Mouse (Mus musculus) embryonic facial prominence, embryonic 14.5 days (tissue): ENCODE measurements around the gene Fbxl16. TPM values are rescaled to one million over a fixed set of nuclear protein-coding genes. Genes with fewer than 3 reads are reported as not detected.

Source experiments
- ATAC-seq: fragments of 200-750 bp; cut with Nextera tagmentation; 2 replicates; pipeline ENCODE4 v1.8.0; 2017; ENCODE audit warnings: low read depth, moderate number of reproducible peaks, moderate TSS enrichment
- DNase-seq: peaks from one replicate; pipeline ENCODE4 v3.0.0-alpha.2; 2015; ENCODE audit warnings: low spot score
- H3K27ac ChIP-seq: fragments of 300-500 bp; sonication (generic); replicated peaks from 2 replicates; pipeline ENCODE4 v1.5.1; 2014; ENCODE audit warnings: low read depth, mild to moderate bottlenecking, low read length, moderate library complexity
- H3K27me3 ChIP-seq: fragments of 300-500 bp; sonication (generic); replicated peaks from 2 replicates; pipeline ENCODE4 v1.6.1; 2014; ENCODE audit warnings: low read length; ENCODE audit not compliant: control insufficient read depth, insufficient read depth
- H3K36me3 ChIP-seq: fragments of 300-500 bp; sonication (generic); 2 replicates; pipeline ENCODE4 v1.6.1; 2014; ENCODE audit warnings: low read length, mixed read lengths; ENCODE audit not compliant: control insufficient read depth, insufficient read depth
- H3K4me1 ChIP-seq: fragments of 300-500 bp; sonication (generic); 2 replicates; pipeline ENCODE4 v1.6.1; 2014; ENCODE audit warnings: antibody characterized with exemption, low read length; ENCODE audit not compliant: control insufficient read depth, insufficient read depth
- H3K4me2 ChIP-seq: fragments of 300-500 bp; sonication (generic); 2 replicates; pipeline ENCODE4 v1.6.1; 2014; ENCODE audit warnings: low read depth, mild to moderate bottlenecking, low read length, moderate library complexity, mixed read lengths
- H3K4me3 ChIP-seq: fragments of 300-500 bp; sonication (generic); 2 replicates; pipeline ENCODE4 v1.5.1; 2014; ENCODE audit warnings: low read depth, mild to moderate bottlenecking, low read length
- H3K9ac ChIP-seq: fragments of 300-500 bp; sonication (generic); 2 replicates; pipeline ENCODE4 v1.6.1; 2014; ENCODE audit warnings: low read depth, mild to moderate bottlenecking, low read length, moderate library complexity, mixed read lengths
- H3K9me3 ChIP-seq: fragments of 300-500 bp; sonication (generic); 2 replicates; pipeline ENCODE4 v1.6.1; 2016; ENCODE audit warnings: low read length; ENCODE audit not compliant: control insufficient read depth
- WGBS: fragments of 180-500 bp; shearing (Covaris S2); extraction: QIAGEN DNeasy Blood & Tissue Kit; methylation state at CpG from one replicate; pipeline ENCODE4 v1.1.7; 2014; 5-methylcytosine and 5-hydroxymethylcytosine counted together
- polyA plus RNA-seq: library from polyadenylated mRNA; unstranded; fragments of >200 nt; fragmentation: Nextera tagmentation; extraction: Ambion mirVana; gene quantifications from 2 replicates; pipeline ENCODE4 v1.2.1, GENCODE M21; 2014

Fbxl16 gene
- polyA plus RNA-seq, 1 experiment from 2014 or later = 3.4 TPM

DNA sequence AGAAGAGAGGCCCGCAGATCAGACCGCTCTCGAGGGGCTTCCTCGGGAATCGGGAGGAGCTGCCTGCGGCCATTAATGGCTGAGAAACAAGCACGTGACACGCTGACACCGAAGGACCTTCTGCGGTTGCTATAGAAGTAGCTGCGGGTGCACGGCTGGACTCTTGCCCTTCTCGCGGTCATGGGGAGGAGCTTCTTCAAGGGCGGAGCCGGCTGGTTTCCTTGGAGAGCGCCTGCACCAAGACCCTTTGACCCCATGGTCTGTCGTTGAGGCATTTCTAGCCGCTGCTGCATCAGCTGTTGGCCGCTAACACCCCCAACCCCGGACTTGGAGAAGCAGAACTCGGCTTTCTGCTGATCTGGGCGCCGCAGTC, 24.4 kb downstream of the Fbxl16 start, which contains the start of gene Stub1:
Stub1 (minus strand) TSS at position 114 of the 373 bp plus-strand sequence.
- peaks cover 43% of the 10 kb centered on the region for H3K4me1 ChIP-seq
- peaks cover 22% of the 10 kb centered on the region for H3K36me3 ChIP-seq
- H3K27ac ChIP-seq = peak within 1 kb of the TSS; percentile 96
- peak within 1 kb of the TSS; percentile 87 for H3K4me3 ChIP-seq
- peak; percentile 50 for ATAC-seq
- 1% methylated on average over 24 of the region's 24 CpGs for WGBS
- no peaks in the 10 kb centered on the region for H3K9me3 ChIP-seq
- peak; percentile 96 for DNase-seq
- H3K9ac ChIP-seq = peak within 1 kb of the TSS; percentile 90
- peak within 1 kb of the TSS; percentile 86 for H3K4me2 ChIP-seq
- H3K27me3 ChIP-seq = no peaks in the 10 kb centered on the region

DNA sequence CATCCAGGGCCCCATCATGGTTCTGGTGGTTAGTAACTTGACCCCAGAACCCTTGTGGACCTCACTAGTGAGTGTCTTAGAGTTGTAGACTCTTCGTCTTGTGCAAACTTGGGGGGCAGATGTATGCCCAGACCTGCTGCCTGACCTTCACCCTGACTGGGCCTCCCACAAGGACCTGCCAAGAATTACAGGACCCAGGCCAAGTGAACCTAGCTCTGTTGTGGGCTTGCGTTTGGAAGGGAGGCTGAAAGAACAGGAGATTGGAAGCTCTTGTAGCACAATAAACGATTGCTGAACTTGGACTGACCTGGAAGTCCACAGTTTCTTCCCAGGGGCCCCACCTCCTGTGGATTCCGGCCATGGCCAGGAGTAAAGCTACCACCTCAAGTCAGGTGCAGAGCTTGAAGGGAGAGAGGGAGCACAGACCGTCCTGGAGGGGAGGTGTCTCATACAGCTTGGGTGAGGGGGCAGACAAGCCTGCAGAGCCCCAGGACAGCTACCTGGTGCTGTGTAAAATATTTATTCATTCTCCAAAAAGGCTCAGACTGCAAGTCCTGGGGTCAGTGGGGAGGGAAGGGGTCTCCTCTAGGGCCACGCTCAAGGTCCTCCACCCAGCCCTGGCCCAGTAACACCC, 25.2 kb downstream of the Fbxl16 start:
- Histone ChIP-seq H3K4me1 (peaks cover 43% of the 10 kb centered on the region), H3K9ac (peak overlapping the region; percentile 90), H3K4me2 (peak overlapping the region; percentile 86), H3K27ac (peak overlapping the region; percentile 96), H3K36me3 (peaks cover 26% of the 10 kb centered on the region), H3K4me3 (peak overlapping the region; percentile 87), H3K27me3 (no peaks in the 10 kb centered on the region), H3K9me3 (no peaks in the 10 kb centered on the region)
- ATAC-seq = no peak
- DNase-seq = no peak
- 31% methylated on average over 6 of the region's 6 CpGs for WGBS

DNA sequence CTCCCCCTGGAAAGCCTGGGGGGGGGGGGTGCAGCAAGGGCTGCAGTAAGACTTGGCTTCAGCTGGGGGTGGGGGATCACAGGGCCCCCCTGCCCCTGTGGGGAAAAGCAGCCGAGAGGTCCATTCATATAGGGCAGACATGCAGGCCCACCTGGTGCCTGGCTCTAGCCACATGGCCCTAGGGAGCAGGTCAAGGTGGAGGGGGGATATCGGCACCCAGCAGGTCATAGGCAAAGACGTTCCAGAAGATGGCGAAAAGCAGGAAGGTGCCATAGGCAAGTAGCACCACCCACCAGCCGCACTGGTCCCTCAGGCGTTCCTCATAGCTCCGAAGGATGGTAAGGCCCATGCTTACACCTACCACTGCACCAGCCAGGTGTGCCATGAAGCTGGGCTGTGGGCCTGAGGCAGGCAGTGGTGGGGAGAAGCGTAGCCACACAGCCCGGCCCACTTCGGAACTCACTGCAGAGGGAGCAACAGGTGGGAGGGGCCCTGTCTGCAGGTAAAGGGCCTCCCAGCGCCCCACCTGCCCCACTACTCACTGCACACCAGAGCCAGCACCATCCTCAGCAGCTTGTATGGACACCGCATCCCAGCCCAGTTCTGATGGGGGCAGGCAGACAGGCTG, 25.8 kb downstream of the Fbxl16 start:
- DNase-seq = no peak
- Histone ChIP-seq H3K4me2 (peak overlapping the region; percentile 86), H3K4me3 (peak overlapping the region; percentile 87), H3K27me3 (no peaks in the 10 kb centered on the region), H3K4me1 (peaks cover 41% of the 10 kb centered on the region), H3K27ac (no peak overlapping the region), H3K36me3 (peaks cover 31% of the 10 kb centered on the region), H3K9ac (peak overlapping the region; percentile 90), H3K9me3 (no peaks in the 10 kb centered on the region)
- no peak for ATAC-seq
- 84% methylated on average over 10 of the region's 12 CpGs for WGBS

DNA sequence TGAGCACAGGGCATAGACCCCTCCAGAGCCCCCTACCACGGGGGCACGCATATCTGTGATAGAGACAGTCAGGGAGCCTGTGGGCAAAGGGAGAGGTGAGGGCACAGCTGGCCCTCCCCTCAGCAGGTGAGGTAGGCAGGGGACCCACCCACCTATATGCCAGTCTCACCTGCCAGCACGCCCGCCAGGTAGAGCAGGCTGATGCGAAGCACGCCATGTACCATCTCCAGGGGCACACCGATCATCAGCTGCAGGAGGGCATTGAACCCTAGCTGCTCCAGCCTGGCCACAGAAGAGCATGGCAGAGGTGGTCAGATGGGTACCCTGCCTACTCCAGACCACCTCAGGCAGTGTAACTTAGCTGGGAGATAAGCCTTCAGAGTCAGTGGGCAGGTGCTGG, 26.4 kb downstream of the Fbxl16 start:
- Histone ChIP-seq H3K4me2 (peak overlapping the region; percentile 86; the same call in 1 of the 2 replicates), H3K27ac (no peak overlapping the region), H3K27me3 (no peaks in the 10 kb centered on the region), H3K9me3 (no peaks in the 10 kb centered on the region), H3K36me3 (peaks cover 31% of the 10 kb centered on the region), H3K4me3 (no peak overlapping the region), H3K4me1 (peaks cover 38% of the 10 kb centered on the region), H3K9ac (no peak overlapping the region)
- no peak for ATAC-seq
- no peak for DNase-seq
- 90% methylated on average over 7 of the region's 7 CpGs for WGBS

DNA sequence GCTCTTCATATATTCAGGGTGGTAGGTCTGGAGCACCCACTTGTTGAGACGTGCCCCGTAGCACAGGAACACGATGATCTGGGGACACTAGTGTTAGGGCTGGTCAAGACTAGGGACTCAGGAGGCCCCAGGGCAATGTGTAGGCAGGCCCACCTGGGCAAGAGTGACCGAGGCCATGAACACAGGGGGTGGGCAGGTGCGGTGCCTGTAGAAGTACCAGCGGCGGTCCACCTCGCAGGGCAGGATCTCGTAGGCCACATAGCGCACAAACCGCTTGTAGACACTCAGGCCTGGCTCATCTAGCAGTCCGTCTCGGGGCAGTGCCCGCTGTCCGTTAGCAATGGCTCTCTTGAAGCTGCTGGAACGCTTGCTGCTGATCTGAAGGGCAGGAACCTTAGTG, 26.9 kb downstream of the Fbxl16 start:
- no peak overlapping the region for H3K27ac ChIP-seq
- WGBS = 90% methylated on average over 16 of the region's 16 CpGs
- DNase-seq (no peak), ATAC-seq (no peak)
- no peaks in the 10 kb centered on the region for H3K9me3 ChIP-seq
- peaks cover 33% of the 10 kb centered on the region for H3K4me1 ChIP-seq
- no peak overlapping the region for H3K4me3 ChIP-seq
- peak overlapping the region; percentile 88; the same call in 1 of the 2 replicates for H3K4me2 ChIP-seq
- H3K9ac ChIP-seq = no peak overlapping the region
- H3K36me3 ChIP-seq = peaks cover 31% of the 10 kb centered on the region
- no peaks in the 10 kb centered on the region for H3K27me3 ChIP-seq

DNA sequence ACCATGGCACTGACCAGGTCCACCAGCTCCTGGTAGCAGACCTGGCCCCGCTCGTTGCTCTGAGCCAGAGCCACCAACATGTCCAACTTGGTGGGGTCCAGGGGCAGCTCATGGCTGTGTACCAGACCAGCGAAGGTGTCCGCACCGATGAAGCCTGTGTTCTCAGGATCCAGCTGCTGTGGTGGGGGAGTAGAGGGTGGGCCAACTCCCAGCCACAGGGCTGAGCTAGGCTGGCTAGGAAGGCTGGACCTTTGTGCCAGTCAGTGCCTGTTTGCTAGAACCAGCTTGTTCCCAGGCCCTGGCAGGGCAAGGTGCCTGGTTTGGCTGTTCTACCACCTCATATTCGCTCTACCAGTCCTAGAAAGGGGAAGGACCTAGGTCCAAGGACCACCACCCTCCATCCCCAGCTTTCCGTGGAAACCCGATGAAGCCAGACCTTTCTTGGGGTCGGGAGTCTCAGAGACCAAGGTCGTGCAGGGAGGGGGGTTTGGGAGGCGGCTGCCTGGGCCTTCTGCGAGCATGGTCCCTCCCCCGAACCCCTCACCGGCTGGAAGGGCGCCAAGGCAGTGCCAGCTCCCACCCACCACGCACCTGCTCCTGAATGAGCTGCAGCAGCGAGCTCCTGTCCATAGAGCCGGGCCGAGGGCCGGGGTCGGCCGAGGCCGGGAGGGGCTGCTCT, 27.7 kb downstream of the Fbxl16 start:
- no peak for ATAC-seq
- H3K27ac ChIP-seq = peak overlapping the region; percentile 44

DNA sequence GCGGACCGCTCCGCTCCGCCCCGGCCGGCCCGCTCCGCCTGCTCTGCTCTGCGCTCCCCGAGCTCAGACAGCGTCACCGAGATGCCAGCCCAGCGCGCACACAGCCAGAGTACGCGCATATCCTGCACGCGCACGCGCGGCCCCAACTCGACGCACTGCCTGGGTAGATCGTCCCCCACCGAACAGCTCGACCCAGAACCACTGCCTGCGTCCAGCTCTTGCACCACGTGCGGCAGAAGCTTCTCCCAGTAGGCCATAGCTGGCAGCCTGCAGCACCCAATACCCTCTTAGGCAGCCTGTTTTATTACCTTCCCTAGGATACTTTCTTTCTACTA, 28.2 kb downstream of the Fbxl16 start, which contains the start of gene Rhbdl1:
Rhbdl1 (minus strand) TSS at position 220 of the 335 bp plus-strand sequence.
- H3K4me3 ChIP-seq = peak within 1 kb of the TSS; percentile 44
- peak; percentile 73 for DNase-seq
- peak; percentile 20; the same call in 1 of the 2 replicates for ATAC-seq
- peak within 1 kb of the TSS; percentile 44 for H3K27ac ChIP-seq
- peak within 1 kb of the TSS; percentile 67 for H3K9ac ChIP-seq
- H3K27me3 ChIP-seq = no peaks in the 10 kb centered on the region
- peaks cover 34% of the 10 kb centered on the region for H3K36me3 ChIP-seq
- WGBS = under 1% methylated on average over 19 of the region's 29 CpGs
- peaks cover 21% of the 10 kb centered on the region for H3K4me1 ChIP-seq
- no peaks in the 10 kb centered on the region for H3K9me3 ChIP-seq
- H3K4me2 ChIP-seq = peak within 1 kb of the TSS; percentile 88

More for the DNA sequence above, 27.7 kb downstream of the Fbxl16 start:
- H3K9me3 ChIP-seq = no peaks in the 10 kb centered on the region
- DNase-seq = no peak
- H3K27me3 ChIP-seq = no peaks in the 10 kb centered on the region
- peaks cover 26% of the 10 kb centered on the region for H3K4me1 ChIP-seq
- 26% methylated on average over 12 of the region's 23 CpGs for WGBS
- peak overlapping the region; percentile 67 for H3K9ac ChIP-seq
- peaks cover 31% of the 10 kb centered on the region for H3K36me3 ChIP-seq
- peak overlapping the region; percentile 88 for H3K4me2 ChIP-seq
- H3K4me3 ChIP-seq = peak overlapping the region; percentile 44

DNA sequence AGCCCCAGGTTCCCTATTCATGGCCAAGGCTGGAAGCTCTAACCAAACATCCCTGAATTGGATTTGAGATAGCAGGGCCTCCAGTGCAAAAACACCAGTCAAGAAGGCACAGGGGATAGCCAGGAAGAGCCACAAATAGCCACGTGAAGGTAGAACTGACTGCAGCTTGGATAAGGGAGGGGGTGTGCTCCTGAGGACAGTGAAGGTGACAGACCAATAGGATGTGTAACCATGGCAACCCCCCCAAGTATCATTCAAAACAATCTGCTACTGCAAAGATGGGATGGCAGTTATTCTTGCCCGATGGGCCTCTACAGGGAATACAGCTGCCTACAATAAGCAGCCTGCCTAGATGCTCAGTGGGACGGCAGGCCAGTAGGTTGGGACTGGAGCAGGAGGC, 28.6 kb downstream of the Fbxl16 start:
- Histone ChIP-seq H3K4me2 (peak overlapping the region; percentile 88), H3K27ac (no peak overlapping the region; the same call in 1 of the 2 replicates), H3K36me3 (peaks cover 38% of the 10 kb centered on the region), H3K4me3 (peak overlapping the region; percentile 44; the same call in 1 of the 2 replicates), H3K27me3 (no peaks in the 10 kb centered on the region), H3K9ac (peak overlapping the region; percentile 67), H3K4me1 (peaks cover 20% of the 10 kb centered on the region), H3K9me3 (no peaks in the 10 kb centered on the region)
- DNase-seq = no peak
- no peak for ATAC-seq
- WGBS = 34% methylated on average over 3 of the region's 3 CpGs
